Mouse (Mus musculus): Measurements from ENCODE around the gene Auts2. TPM values are rescaled to one million over a fixed set of nuclear protein-coding genes. Genes with fewer than 3 reads are reported as not detected.

Auts2 gene
- polyA plus RNA-seq, 1 experiment from 2014 or later: 27.7 TPM

GRCm38 (mm10) chr5:131838064-131838463 lies 705.1 kb downstream of the Auts2 start:
- H3K4me1 ChIP-seq: peaks cover 25% of the 10 kb centered on the region
- H3K27me3 ChIP-seq: no peaks in the 10 kb centered on the region
- WGBS: 62% methylated on average over 6 of the region's 6 CpGs
- H3K9ac ChIP-seq: no peak overlapping the region
- no peak overlapping the region for H3K4me2 ChIP-seq
- no peaks in the 10 kb centered on the region for H3K9me3 ChIP-seq (replicated peaks)
- ATAC-seq (replicated peaks; ENCODE audit: low FRiP score): no peak
- H3K27ac ChIP-seq: no peak overlapping the region
- no peak overlapping the region for H3K4me3 ChIP-seq (replicated peaks)
- H3K36me3 ChIP-seq: no peaks in the 10 kb centered on the region

DNA sequence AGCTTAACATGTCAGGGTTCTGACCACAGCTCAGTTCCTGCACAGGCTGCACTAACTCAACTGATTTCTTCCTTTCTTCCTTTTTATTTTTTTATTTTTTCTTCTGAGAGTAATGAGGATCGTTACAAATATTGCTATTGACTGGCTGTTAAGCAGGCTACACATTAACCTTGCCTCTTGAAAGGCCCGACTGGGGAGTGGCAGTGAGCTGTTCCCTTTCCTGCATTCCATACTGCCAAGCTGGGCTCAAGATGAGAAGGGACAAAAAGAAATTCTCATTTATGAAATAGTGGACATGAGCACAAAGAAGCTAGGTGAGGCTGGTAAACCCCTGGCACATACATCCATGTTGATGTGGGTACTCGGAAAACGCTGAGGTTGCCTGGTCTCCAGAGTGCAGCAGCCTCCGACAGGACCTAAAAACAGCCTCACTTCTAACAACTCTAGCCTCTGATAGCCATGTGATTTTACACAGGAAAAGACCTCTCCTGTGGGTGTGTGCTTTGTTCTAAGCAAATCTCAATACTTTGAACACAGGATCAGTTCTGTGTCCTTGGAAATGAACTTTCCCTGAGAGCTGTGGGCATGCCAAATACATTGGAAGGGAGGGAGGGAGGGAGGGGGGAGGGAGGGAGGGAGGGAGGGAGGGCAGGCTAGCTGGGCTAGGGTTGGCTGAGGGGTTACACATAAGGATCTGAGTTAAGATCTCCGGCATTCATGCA lies 707.0 kb downstream of the Auts2 start:
- Histone ChIP-seq H3K27ac (peak overlapping the region; percentile 54; the same call in 1 of the 2 replicates), H3K9me3 (replicated peaks) (no peaks in the 10 kb centered on the region), H3K4me3 (replicated peaks) (no peak overlapping the region), H3K27me3 (no peaks in the 10 kb centered on the region), H3K4me1 (peaks cover 25% of the 10 kb centered on the region), H3K9ac (no peak overlapping the region), H3K36me3 (no peaks in the 10 kb centered on the region), H3K4me2 (no peak overlapping the region)
- 67% methylated on average over 6 of the region's 6 CpGs for WGBS
- no peak for ATAC-seq (replicated peaks; ENCODE audit: low FRiP score)

DNA sequence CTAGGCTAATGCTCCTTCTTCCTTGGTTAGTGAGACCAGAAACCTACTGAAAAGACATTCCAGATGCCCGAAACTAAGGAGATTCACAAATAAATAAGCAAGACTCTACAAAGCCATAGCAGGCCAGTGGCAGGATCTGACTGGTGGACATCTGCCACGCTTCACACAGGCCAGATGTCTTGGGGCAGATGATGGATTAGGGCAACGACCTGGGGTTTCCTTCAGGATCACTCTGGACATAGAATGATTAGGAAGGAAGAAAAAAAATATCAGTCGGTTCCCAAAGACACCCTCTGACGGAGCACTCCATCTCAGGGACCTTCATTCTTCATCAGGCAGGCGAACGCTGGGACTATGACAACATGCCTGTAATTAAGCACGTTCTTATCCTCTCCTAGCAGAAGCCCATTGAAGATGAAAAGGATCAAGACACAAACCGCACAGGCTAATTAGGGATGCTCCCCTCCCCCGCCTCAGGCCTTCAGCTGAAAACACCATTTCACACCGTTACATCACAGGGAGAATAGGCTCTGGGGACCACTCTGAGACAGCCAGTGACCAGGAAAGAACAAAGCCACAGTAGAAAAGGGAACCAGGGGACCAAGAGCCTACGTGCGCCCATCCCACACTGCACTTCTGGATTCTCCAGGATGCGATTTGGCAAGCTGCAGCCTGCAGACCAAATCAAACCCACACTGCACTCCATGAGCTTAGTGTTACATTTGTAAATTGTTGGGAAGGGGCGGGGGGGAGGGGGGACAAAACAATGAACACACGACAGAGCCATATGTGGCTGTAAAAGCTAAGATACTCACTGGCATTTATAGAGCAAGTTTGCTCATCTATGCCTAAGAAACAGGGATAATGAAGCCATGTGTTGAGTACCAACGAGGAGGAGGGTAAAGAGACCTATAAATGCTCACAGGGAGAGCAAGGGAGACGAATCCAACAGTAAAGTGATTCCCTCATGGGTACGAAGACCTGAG lies 710.0 kb downstream of the Auts2 start:
- H3K4me1 ChIP-seq: peaks cover 24% of the 10 kb centered on the region
- ATAC-seq (replicated peaks; ENCODE audit: low FRiP score): no peak

DNA sequence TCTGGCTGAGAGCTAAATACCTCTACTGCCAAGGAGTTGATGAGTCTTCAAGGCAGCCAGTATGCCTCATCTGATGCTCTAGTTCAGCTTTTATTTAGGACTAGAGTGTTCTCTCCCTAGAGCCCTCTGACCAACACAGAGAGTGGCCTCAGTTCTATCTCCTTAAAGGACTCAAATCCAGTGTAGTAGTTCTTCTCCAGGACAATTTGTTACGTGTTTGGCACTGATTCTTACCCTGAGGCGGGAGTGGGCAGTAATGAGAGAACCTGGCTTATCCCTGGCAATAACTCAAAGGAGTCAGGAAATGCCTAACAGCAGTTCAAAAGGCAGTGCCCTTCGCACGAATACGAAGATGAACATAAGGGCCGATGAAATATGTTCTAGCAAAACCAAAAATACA lies 713.0 kb downstream of the Auts2 start:
- WGBS: 37% methylated on average over 6 of the region's 6 CpGs
- no peak overlapping the region for H3K4me2 ChIP-seq
- no peaks in the 10 kb centered on the region for H3K9me3 ChIP-seq (replicated peaks)
- no peak overlapping the region for H3K4me3 ChIP-seq (replicated peaks)
- no peak overlapping the region for H3K9ac ChIP-seq
- H3K27ac ChIP-seq: no peak overlapping the region
- H3K36me3 ChIP-seq: no peaks in the 10 kb centered on the region
- ATAC-seq (replicated peaks; ENCODE audit: low FRiP score): no peak
- peaks cover 22% of the 10 kb centered on the region for H3K4me1 ChIP-seq
- no peaks in the 10 kb centered on the region for H3K27me3 ChIP-seq

More for the DNA sequence above, 710.0 kb downstream of the Auts2 start:
- no peak overlapping the region for H3K4me2 ChIP-seq
- 49% methylated on average over 19 of the region's 19 CpGs for WGBS
- no peaks in the 10 kb centered on the region for H3K27me3 ChIP-seq
- no peak overlapping the region for H3K4me3 ChIP-seq (replicated peaks)
- H3K36me3 ChIP-seq: no peaks in the 10 kb centered on the region
- H3K9me3 ChIP-seq (replicated peaks): no peaks in the 10 kb centered on the region
- H3K27ac ChIP-seq: no peak overlapping the region
- H3K9ac ChIP-seq: no peak overlapping the region

- Histone ChIP-seq H3K4me2 (no peak overlapping the region), H3K4me1 (peaks cover 30% of the 10 kb centered on the region), H3K9me3 (replicated peaks) (no peaks in the 10 kb centered on the region), H3K9ac (no peak overlapping the region), H3K27me3 (no peaks in the 10 kb centered on the region), H3K36me3 (no peaks in the 10 kb centered on the region), H3K27ac (no peak overlapping the region), H3K4me3 (replicated peaks) (no peak overlapping the region)
- WGBS: 52% methylated on average over 3 of the region's 3 CpGs
- ATAC-seq (replicated peaks; ENCODE audit: low FRiP score): no peak
Observed at GRCm38 (mm10) chr5:131829248-131829647, 713.9 kb downstream of the Auts2 start.

DNA sequence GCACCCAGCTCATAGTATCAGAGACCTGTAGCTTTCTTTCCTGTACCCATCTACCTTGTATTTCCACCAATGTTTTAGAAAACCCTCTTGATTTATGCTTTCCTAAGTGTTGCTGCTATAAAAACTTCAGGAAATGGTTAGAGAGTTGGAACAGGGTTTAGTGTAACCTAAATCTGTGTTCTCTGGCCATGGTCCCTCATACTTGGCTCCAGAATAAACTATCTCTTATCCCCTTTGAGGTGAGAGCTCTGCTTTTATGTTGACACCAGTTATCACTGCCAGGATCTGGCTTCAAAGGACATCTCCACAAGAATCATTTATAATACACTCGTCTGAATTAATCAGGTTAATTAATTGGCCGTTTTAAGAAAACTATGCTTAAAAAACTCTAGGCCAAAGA lies 714.5 kb downstream of the Auts2 start:
- no peak overlapping the region for H3K4me2 ChIP-seq
- ATAC-seq (replicated peaks; ENCODE audit: low FRiP score): no peak
- 46% methylated on average over 2 of the region's 2 CpGs for WGBS

DNA sequence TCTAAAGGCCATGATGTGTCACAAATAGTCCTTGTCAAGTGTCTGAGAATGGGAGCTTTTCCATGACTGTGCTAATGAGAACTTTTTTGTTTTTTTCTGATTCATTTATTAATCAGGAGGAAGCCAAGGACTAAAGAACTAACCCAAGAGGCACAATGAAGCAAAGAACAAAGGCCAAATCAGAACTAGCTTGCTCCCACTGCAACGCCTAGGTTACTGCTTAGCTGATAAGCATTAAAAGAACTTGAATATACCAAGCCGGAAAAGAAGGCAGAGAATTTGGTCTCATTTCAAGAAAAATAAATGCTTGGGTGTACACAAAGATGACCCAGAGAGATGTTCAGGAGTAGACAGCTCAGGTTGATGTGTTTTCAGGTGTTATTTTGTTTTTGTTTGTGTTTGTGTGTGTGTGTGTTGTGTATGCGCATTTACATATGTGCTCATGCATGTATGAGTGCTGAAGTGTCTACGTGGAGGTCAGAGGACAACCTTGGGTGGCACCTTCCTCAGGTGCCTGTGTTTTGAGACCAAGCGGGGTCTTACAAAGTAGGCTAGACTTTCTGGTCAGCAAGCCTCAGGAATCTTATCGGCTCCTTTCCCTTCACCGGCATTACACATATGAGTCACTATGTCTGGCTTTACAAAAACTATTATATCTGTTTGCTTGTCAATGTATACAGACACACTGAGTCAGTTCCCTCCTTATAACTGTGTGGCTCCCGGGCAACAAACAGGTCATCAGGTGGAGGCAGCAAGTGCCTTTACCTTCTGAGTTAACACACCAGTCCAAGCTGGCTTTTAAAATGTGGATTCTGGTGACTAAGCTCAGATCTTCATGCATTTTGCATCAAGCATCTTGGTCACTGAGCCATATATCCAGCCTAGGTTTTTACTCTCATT lies 716.5 kb downstream of the Auts2 start:
- H3K4me3 ChIP-seq (replicated peaks): no peak overlapping the region
- H3K9me3 ChIP-seq (replicated peaks): no peaks in the 10 kb centered on the region
- WGBS: 88% methylated on average over 8 of the region's 8 CpGs
- no peak overlapping the region for H3K9ac ChIP-seq
- no peaks in the 10 kb centered on the region for H3K27me3 ChIP-seq
- H3K4me2 ChIP-seq: no peak overlapping the region
- no peak for ATAC-seq (replicated peaks; ENCODE audit: low FRiP score)
- no peaks in the 10 kb centered on the region for H3K36me3 ChIP-seq
- peaks cover 33% of the 10 kb centered on the region for H3K4me1 ChIP-seq
- no peak overlapping the region for H3K27ac ChIP-seq

More for the DNA sequence above, 714.5 kb downstream of the Auts2 start:
- H3K36me3 ChIP-seq: no peaks in the 10 kb centered on the region
- H3K27ac ChIP-seq: no peak overlapping the region
- no peaks in the 10 kb centered on the region for H3K9me3 ChIP-seq (replicated peaks)
- H3K9ac ChIP-seq: no peak overlapping the region
- H3K4me1 ChIP-seq: peaks cover 33% of the 10 kb centered on the region
- no peak overlapping the region for H3K4me3 ChIP-seq (replicated peaks)
- no peaks in the 10 kb centered on the region for H3K27me3 ChIP-seq

GRCm38 (mm10) chr5:131825421-131825820 lies 717.7 kb downstream of the Auts2 start:
- WGBS: 34% methylated on average over 3 of the region's 3 CpGs
- H3K4me2 ChIP-seq: no peak overlapping the region
- no peak overlapping the region for H3K4me3 ChIP-seq (replicated peaks)
- H3K27ac ChIP-seq: no peak overlapping the region
- H3K9ac ChIP-seq: no peak overlapping the region
- no peaks in the 10 kb centered on the region for H3K9me3 ChIP-seq (replicated peaks)
- peaks cover 31% of the 10 kb centered on the region for H3K4me1 ChIP-seq
- no peaks in the 10 kb centered on the region for H3K27me3 ChIP-seq
- no peaks in the 10 kb centered on the region for H3K36me3 ChIP-seq
- no peak for ATAC-seq (replicated peaks; ENCODE audit: low FRiP score)

DNA sequence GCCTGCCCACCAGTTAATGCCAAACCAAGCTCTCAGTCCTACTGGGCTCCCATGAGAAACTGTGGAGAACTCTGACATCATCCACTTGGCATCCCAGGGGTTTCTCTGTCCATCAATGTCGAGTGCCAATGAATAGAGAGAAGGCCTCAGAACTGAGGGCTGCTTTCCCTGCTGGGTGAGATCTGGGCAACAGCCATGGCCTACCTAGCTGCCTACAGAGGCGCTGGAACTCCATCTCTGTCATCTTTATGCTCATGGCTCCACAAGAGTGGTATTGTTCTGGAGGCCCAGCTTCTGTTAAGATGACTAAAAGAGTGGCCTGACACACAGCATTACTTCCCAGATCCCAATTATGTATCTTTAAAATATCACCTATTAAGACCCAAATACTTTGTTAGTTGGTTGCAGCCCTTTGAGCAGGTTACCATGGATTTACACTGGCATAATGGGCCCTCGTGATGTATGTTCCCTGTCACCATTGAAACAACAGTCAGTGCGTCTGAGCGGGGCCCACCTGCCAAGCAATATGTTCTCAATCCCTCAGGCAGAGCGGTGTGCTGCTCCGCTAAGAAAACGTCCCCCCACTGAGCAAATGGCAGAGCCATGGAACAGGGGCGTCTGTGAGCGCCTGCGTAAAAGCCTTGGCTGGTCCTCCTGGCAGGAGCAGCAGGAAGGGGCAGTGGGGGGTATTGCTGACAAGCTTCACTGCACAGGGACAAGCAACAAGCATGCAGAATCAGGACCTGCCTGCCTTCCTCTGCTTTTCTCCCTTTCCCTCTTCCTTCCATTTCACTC lies 718.8 kb downstream of the Auts2 start:
- ATAC-seq (replicated peaks; ENCODE audit: low FRiP score): peak; percentile 58; the same call in 1 of the 2 replicates
- H3K27me3 ChIP-seq: no peaks in the 10 kb centered on the region
- H3K4me2 ChIP-seq: no peak overlapping the region; the same call in 1 of the 2 replicates
- H3K4me1 ChIP-seq: peaks cover 21% of the 10 kb centered on the region
- H3K4me3 ChIP-seq (replicated peaks): no peak overlapping the region
- no peak overlapping the region for H3K9ac ChIP-seq
- H3K9me3 ChIP-seq (replicated peaks): no peaks in the 10 kb centered on the region
- 0 out of 2 replicates have a peak overlapping the region, but pooled peaks have one; percentile 16 for H3K27ac ChIP-seq
- no peaks in the 10 kb centered on the region for H3K36me3 ChIP-seq
- WGBS: 29% methylated on average over 11 of the region's 11 CpGs

DNA sequence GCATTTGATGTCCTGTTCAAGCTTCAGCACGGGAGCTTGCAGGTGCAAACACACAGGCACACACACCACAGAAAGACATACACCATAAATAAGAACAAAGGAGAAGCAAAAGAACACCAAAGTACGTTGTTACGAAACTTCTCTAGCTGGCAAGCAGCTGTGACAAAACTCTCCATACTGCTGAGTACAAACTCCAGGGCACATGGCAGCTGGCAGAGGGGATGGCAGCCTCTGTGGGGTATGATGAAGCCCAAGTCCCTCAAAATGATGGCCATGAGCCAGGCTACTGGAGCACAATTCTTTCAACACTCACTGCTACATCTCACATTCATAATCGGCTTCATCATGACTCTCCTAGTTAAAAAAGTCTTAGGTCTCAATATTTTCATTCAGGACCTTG lies 721.7 kb downstream of the Auts2 start:
- no peaks in the 10 kb centered on the region for H3K9me3 ChIP-seq (replicated peaks)
- H3K27me3 ChIP-seq: no peaks in the 10 kb centered on the region
- no peak for ATAC-seq (replicated peaks; ENCODE audit: low FRiP score)
- no peak overlapping the region for H3K9ac ChIP-seq
- H3K36me3 ChIP-seq: no peaks in the 10 kb centered on the region
- H3K4me2 ChIP-seq: no peak overlapping the region
- no peak overlapping the region for H3K4me3 ChIP-seq (replicated peaks)
- peaks cover 16% of the 10 kb centered on the region for H3K4me1 ChIP-seq
- no peak overlapping the region for H3K27ac ChIP-seq
- WGBS: 82% methylated on average over 4 of the region's 4 CpGs

- Histone ChIP-seq H3K9me3 (replicated peaks) (no peaks in the 10 kb centered on the region), H3K4me3 (replicated peaks) (no peak overlapping the region), H3K9ac (no peak overlapping the region), H3K27me3 (no peaks in the 10 kb centered on the region), H3K4me2 (no peak overlapping the region), H3K27ac (no peak overlapping the region), H3K4me1 (peaks cover 4% of the 10 kb centered on the region; the same call in 1 of the 2 replicates), H3K36me3 (no peaks in the 10 kb centered on the region)
- 91% methylated on average over 15 of the region's 15 CpGs for WGBS
- no peak for ATAC-seq (replicated peaks; ENCODE audit: low FRiP score)
Observed at GRCm38 (mm10) chr5:131819251-131819691, 723.9 kb downstream of the Auts2 start.
